20 mouse cellular contexts compared by ENCODE assay signal in the genomic region with DNA sequence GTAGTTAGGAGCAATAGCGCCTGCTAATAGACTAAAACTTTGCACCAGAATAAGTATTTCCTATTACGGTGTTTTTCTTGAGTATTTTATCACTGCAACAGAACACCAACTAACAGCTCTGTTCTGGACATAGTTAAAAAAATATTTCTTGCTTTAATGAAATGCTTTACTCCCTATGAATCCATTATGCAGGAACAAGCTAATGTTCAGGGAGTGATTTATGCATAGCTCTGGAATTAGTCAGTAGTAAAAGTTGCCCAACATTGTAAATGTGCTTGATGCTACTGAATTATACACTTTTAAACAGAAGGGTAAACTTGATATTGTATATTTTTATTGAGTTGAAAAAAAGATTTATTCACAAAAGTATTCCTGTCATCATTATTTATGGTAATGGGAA.
DNase-seq lines count a peak whose midpoint lies in the region; ATAC-seq and TF ChIP-seq lines count a peak whose summit lies in the region.
"Had no signal": no experiment of that assay in that cellular context is flagged by ENCODE, and none has a peak within 500 bp of the region (broad histone marks: within the 10 kb centered on the region; RNA-seq: fewer than 3 reads in every experiment).

No protein-coding gene starts in this region.

- H3K9ac ChIP-seq in kidney, embryonic 15.5 days = no peak overlapping the region
- H3K9ac ChIP-seq in midbrain, embryonic 14.5 days (replicated peaks; ENCODE audit: low read length) = no peak overlapping the region
- H3K9ac ChIP-seq: forebrain, postnatal 0 days; hindbrain, embryonic 12.5 days; hindbrain, embryonic 15.5 days had no signal

- H3K9me3 ChIP-seq in kidney, embryonic 15.5 days (replicated peaks) = no peaks in the 10 kb centered on the region
- no peaks in the 10 kb centered on the region for H3K9me3 ChIP-seq in midbrain, embryonic 14.5 days (ENCODE audit: control insufficient read depth, low read length)
- H3K9me3 ChIP-seq: hindbrain, embryonic 12.5 days; hindbrain, embryonic 15.5 days had no signal

- peak overlapping the region; percentile 74 for H3K27ac ChIP-seq in kidney, embryonic 15.5 days
- H3K27ac ChIP-seq in kidney, adult 2 months (ENCODE audit: insufficient read depth, low read depth, low read length) = no peak overlapping the region
- H3K27ac ChIP-seq in midbrain, embryonic 14.5 days (replicated peaks; ENCODE audit: low read depth, low read length) = no peak overlapping the region
- H3K27ac ChIP-seq: gastrocnemius, adult 2 months; hindbrain, embryonic 12.5 days; hindbrain, embryonic 15.5 days had no signal

- H3K36me3 ChIP-seq in kidney, embryonic 15.5 days = no peaks in the 10 kb centered on the region
- H3K36me3 ChIP-seq in kidney, adult 2 months (ENCODE audit: control insufficient read depth, insufficient read depth, low read length) = no peaks in the 10 kb centered on the region
- H3K36me3 ChIP-seq in myocyte (ENCODE audit: control insufficient read depth, insufficient read depth) = no peaks in the 10 kb centered on the region
- no peaks in the 10 kb centered on the region for H3K36me3 ChIP-seq in midbrain, embryonic 14.5 days (ENCODE audit: control insufficient read depth, insufficient read depth, low read length)
- H3K36me3 ChIP-seq: hindbrain, embryonic 12.5 days; hindbrain, embryonic 15.5 days had no signal

- no peak for ATAC-seq in kidney, embryonic 15.5 days (replicated peaks; ENCODE audit: low FRiP score)
- ATAC-seq in midbrain, embryonic 14.5 days (ENCODE audit: low FRiP score, low TSS enrichment) = no peak
- ATAC-seq: forebrain, embryonic 14.5 days; forebrain, postnatal 0 days had no signal

- TF ChIP-seq POLR2A in kidney, adult 2 months (IDR thresholded peaks at IDR 0.05; ENCODE audit: low read depth, low read length) = no peak
- TF ChIP-seq POLR2A in myocyte (IDR thresholded peaks at IDR 0.05; ENCODE audit: insufficient read length, low read depth) = no peak

- H3ac ChIP-seq in myocyte (ENCODE audit: control insufficient read depth, insufficient read length) = no peak overlapping the region

- no peak for DNase-seq in kidney, adult 2 months
- peak; percentile 73 for DNase-seq in 3T3-L1 (ENCODE audit: low read depth, low spot score)
- peak; percentile 51 for DNase-seq in Muller cell, postnatal 12 days (ENCODE audit: inconsistent ontology term)
- DNase-seq in midbrain, embryonic 14.5 days = no peak
- no peak for DNase-seq in left cerebral cortex, postnatal 10 days (ENCODE audit: extremely low spot score in 1 of 2, low spot score in 2 of 2)
- DNase-seq: adrenal gland, adult 2 months; adrenal gland, postnatal 14 days; cerebellum, adult 11 months; cerebellum, adult 8-10 months; cerebellum, postnatal 10 days; cerebellum, postnatal 36 days; forebrain, postnatal 0 days; gastrocnemius, adult 2 months; gastrocnemius, postnatal 14 days had no signal

- WGBS in kidney, embryonic 15.5 days = 63% methylated on average over 2 of the region's 2 CpGs
- 81% methylated on average over 2 of the region's 2 CpGs for WGBS in kidney, adult 2 months
- 96% methylated on average over 2 of the region's 2 CpGs for WGBS in midbrain, embryonic 14.5 days

- intact Hi-C loops in left cerebral cortex, postnatal 10 days (cut with DNase I) = no loop called here

- no peaks in the 10 kb centered on the region for H3K27me3 ChIP-seq in kidney, embryonic 15.5 days
- H3K27me3 ChIP-seq in kidney, adult 2 months (replicated peaks; ENCODE audit: control insufficient read depth, insufficient read depth, low read length) = no peaks in the 10 kb centered on the region
- H3K27me3 ChIP-seq in myocyte (ENCODE audit: control insufficient read depth, insufficient read depth, insufficient read length) = no peaks in the 10 kb centered on the region
- H3K27me3 ChIP-seq in midbrain, embryonic 14.5 days (ENCODE audit: control insufficient read depth, insufficient read depth, low read length) = no peaks in the 10 kb centered on the region
- H3K27me3 ChIP-seq: hindbrain, embryonic 12.5 days; hindbrain, embryonic 15.5 days had no signal

- no peak overlapping the region for H3K4me3 ChIP-seq in kidney, embryonic 15.5 days (replicated peaks)
- no peak overlapping the region for H3K4me3 ChIP-seq in kidney, adult 2 months (ENCODE audit: insufficient read depth, low read depth, low read length)
- no peak overlapping the region for H3K4me3 ChIP-seq in myocyte
- H3K4me3 ChIP-seq in midbrain, embryonic 14.5 days (replicated peaks; ENCODE audit: low read depth, low read length) = no peak overlapping the region
- H3K4me3 ChIP-seq: gastrocnemius, adult 2 months; hindbrain, embryonic 12.5 days; hindbrain, embryonic 15.5 days had no signal

- H3K79me2 ChIP-seq in myocyte (ENCODE audit: control insufficient read depth, insufficient read depth) = no peaks in the 10 kb centered on the region

- H3K4me2 ChIP-seq in kidney, embryonic 15.5 days = no peak overlapping the region
- H3K4me2 ChIP-seq in myocyte (ENCODE audit: low read depth) = no peak overlapping the region
- H3K4me2 ChIP-seq in midbrain, embryonic 14.5 days (ENCODE audit: low read length) = no peak overlapping the region
- H3K4me2 ChIP-seq: heart, embryonic 11.5 days; hindbrain, embryonic 12.5 days; hindbrain, embryonic 15.5 days had no signal

- no peaks in the 10 kb centered on the region for H3K4me1 ChIP-seq in kidney, embryonic 15.5 days
- H3K4me1 ChIP-seq in kidney, adult 2 months (ENCODE audit: control insufficient read depth, insufficient read depth, low read length) = no peaks in the 10 kb centered on the region
- no peaks in the 10 kb centered on the region for H3K4me1 ChIP-seq in midbrain, embryonic 14.5 days (ENCODE audit: control insufficient read depth, insufficient read depth, low read length)
- H3K4me1 ChIP-seq: hindbrain, embryonic 12.5 days; hindbrain, embryonic 15.5 days had no signal

- no peak for TF ChIP-seq CTCF in kidney, adult 2 months (conservative IDR thresholded peaks at IDR 0.05; ENCODE audit: insufficient read depth, insufficient read length, low read depth, low read length)

TF ChIP-seq in myocyte, 11 proteins besides CTCF, POLR2A, EP300 and RAD21:
- TF ChIP-seq CEBPB (IDR thresholded peaks at IDR 0.05; ENCODE audit: insufficient read depth, poor library complexity, severe bottlenecking) = peak; percentile 45; the same call in 1 of the 2 replicates
- no peak for TF ChIP-seq SRF (IDR thresholded peaks at IDR 0.05; ENCODE audit: control insufficient read depth, insufficient read length, low read depth)

Comparison
In these comparisons a context has a peak if more than half of its experiments do, and no peak if none do; other contexts are left out.
1. DNase-seq: peak in 3T3-L1 (single experiment) and Muller cell, postnatal 12 days (single experiment); none in kidney, adult 2 months (single experiment), midbrain, embryonic 14.5 days (single experiment) and left cerebral cortex, postnatal 10 days (0 of 2).